In genomic region chr2:60202900-60203530, GRCm38 (mm10) we compare ENCODE assay signal across 25 mouse cellular contexts. TPM values are rescaled to one million over a fixed set of nuclear protein-coding genes. Genes with fewer than 3 reads are reported as not detected.
DNase-seq lines count a peak whose midpoint lies in the region; ATAC-seq and TF ChIP-seq lines count a peak whose summit lies in the region.
"Had no signal": no experiment of that assay in that cellular context is flagged by ENCODE, and none has a peak within 500 bp of the region (broad histone marks: within the 10 kb centered on the region; RNA-seq: fewer than 3 reads in every experiment).

No protein-coding gene starts in this region.

- H3K4me1 ChIP-seq in liver, embryonic 12.5 days: peaks cover 42% of the 10 kb centered on the region
- H3K4me1 ChIP-seq in lung, adult 2 months (ENCODE audit: control insufficient read depth, insufficient read depth, low read length): peaks cover 7% of the 10 kb centered on the region; the same call in 1 of the 2 replicates
- H3K4me1 ChIP-seq in midbrain, embryonic 10.5 days: peaks cover 4% of the 10 kb centered on the region

- no peak for TF ChIP-seq CTCF in C2C12 (IDR thresholded peaks at IDR 0.05; ENCODE audit: control insufficient read depth, insufficient read depth, insufficient read length)
- no peak for TF ChIP-seq CTCF in lung, adult 2 months (IDR thresholded peaks at IDR 0.05; ENCODE audit: insufficient read depth, low read length)

- WGBS in liver, embryonic 12.5 days (ENCODE audit: insufficient replicate concordance): 52% methylated on average over 8 of the region's 8 CpGs
- WGBS in lung, adult 2 months: 84% methylated on average over 8 of the region's 8 CpGs
- 88% methylated on average over 8 of the region's 8 CpGs for WGBS in midbrain, embryonic 10.5 days

- no peak overlapping the region for H3K27ac ChIP-seq in liver, embryonic 12.5 days
- H3K27ac ChIP-seq in midbrain, embryonic 10.5 days (replicated peaks): no peak overlapping the region
- H3K27ac ChIP-seq: embryonic facial prominence, embryonic 13.5 days; embryonic facial prominence, embryonic 15.5 days; forebrain, embryonic 10.5 days; forebrain, embryonic 12.5 days had no signal

- no peak overlapping the region for H3K9ac ChIP-seq in liver, embryonic 12.5 days
- H3K9ac ChIP-seq: embryonic facial prominence, embryonic 13.5 days; embryonic facial prominence, embryonic 15.5 days; forebrain, embryonic 12.5 days had no signal

- H3K79me2 ChIP-seq in C2C12 (ENCODE audit: control insufficient read depth, insufficient read depth): peaks cover 2% of the 10 kb centered on the region

- ATAC-seq in granulocyte monocyte progenitor cell, adult 5-6 weeks (replicated peaks; ENCODE audit: poor library complexity, severe bottlenecking): 0 out of 2 replicates have a peak, but pooled peaks have one; percentile 21
- ATAC-seq in liver, embryonic 12.5 days: no peak
- ATAC-seq: forebrain, embryonic 14.5 days; forebrain, embryonic 16.5 days had no signal

- TF ChIP-seq POLR2A in lung, adult 2 months (IDR thresholded peaks at IDR 0.05; ENCODE audit: borderline replicate concordance, extremely low read depth, low read depth, low read length): no peak

- H3ac ChIP-seq in C2C12 (ENCODE audit: control insufficient read depth, insufficient read length, low read depth): no peak overlapping the region

- no peaks in the 10 kb centered on the region for H3K9me3 ChIP-seq in liver, embryonic 12.5 days (replicated peaks)
- H3K9me3 ChIP-seq in midbrain, embryonic 10.5 days (replicated peaks): no peaks in the 10 kb centered on the region
- H3K9me3 ChIP-seq: embryonic facial prominence, embryonic 13.5 days; embryonic facial prominence, embryonic 15.5 days; forebrain, embryonic 10.5 days; forebrain, embryonic 12.5 days had no signal

- H3K36me3 ChIP-seq in C2C12 (ENCODE audit: control insufficient read depth, insufficient read depth): peaks cover 14% of the 10 kb centered on the region
- peaks cover 22% of the 10 kb centered on the region for H3K36me3 ChIP-seq in liver, embryonic 12.5 days
- peaks cover 16% of the 10 kb centered on the region for H3K36me3 ChIP-seq in midbrain, embryonic 10.5 days

- DNase-seq in 416B (ENCODE audit: low read depth): peak; percentile 53
- peak; percentile 58 for DNase-seq in MEL-GATA-1-ER (ENCODE audit: extremely low read depth, low read depth)
- no peak for DNase-seq in c-Kit-positive CD71-positive TER-119-positive erythroid progenitor cells, embryonic 14.5 days (ENCODE audit: low spot score)
- no peak for DNase-seq in lung, adult 2 months
- no peak for DNase-seq in midbrain, embryonic 10.5 days (ENCODE audit: low spot score)
- DNase-seq: adrenal gland, adult 2 months; adrenal gland, postnatal 10 days; adrenal gland, postnatal 25 days; B cell, adult 2 months; cerebellum, adult 11-12 months; cerebellum, adult 2 months; cerebellum, adult 9-10 months; cerebellum, postnatal 10 days; cerebellum, postnatal 25 days; embryo, embryonic 11 days had no signal

- H3K27me3 ChIP-seq in C2C12 (ENCODE audit: control insufficient read depth, insufficient read depth, insufficient read length): no peaks in the 10 kb centered on the region
- H3K27me3 ChIP-seq in liver, embryonic 12.5 days (replicated peaks): no peaks in the 10 kb centered on the region
- no peaks in the 10 kb centered on the region for H3K27me3 ChIP-seq in midbrain, embryonic 10.5 days (ENCODE audit: low read depth, poor library complexity, severe bottlenecking)
- H3K27me3 ChIP-seq: embryonic facial prominence, embryonic 13.5 days; embryonic facial prominence, embryonic 15.5 days had no signal

- no peak overlapping the region for H3K4me2 ChIP-seq in liver, embryonic 12.5 days
- H3K4me2 ChIP-seq: embryonic facial prominence, embryonic 13.5 days; embryonic facial prominence, embryonic 15.5 days; forebrain, embryonic 12.5 days had no signal

- no peak overlapping the region for H3K4me3 ChIP-seq in C2C12 (ENCODE audit: insufficient read depth, poor library complexity, severe bottlenecking)
- H3K4me3 ChIP-seq in liver, embryonic 12.5 days: no peak overlapping the region
- no peak overlapping the region for H3K4me3 ChIP-seq in lung, adult 2 months (replicated peaks; ENCODE audit: extremely low read depth, low read depth, low read length)
- no peak overlapping the region for H3K4me3 ChIP-seq in midbrain, embryonic 10.5 days
- H3K4me3 ChIP-seq: embryonic facial prominence, embryonic 13.5 days; embryonic facial prominence, embryonic 15.5 days; erythroblast, embryonic 14.5 days; forebrain, embryonic 10.5 days; forebrain, embryonic 12.5 days had no signal

- H3K79me3 ChIP-seq in C2C12 (ENCODE audit: low read depth): no peaks in the 10 kb centered on the region

TF ChIP-seq in C2C12, 6 proteins besides CTCF, POLR2A, EP300 and RAD21:
- TF ChIP-seq MYOD1 (IDR thresholded peaks at IDR 0.05; ENCODE audit: control insufficient read depth, insufficient read length, low read depth): peak; percentile 3
- TF ChIP-seq FOSL1 (IDR thresholded peaks at IDR 0.05; ENCODE audit: insufficient read depth, low read length, poor library complexity, severe bottlenecking): no peak
- no peak for TF ChIP-seq MYOG (IDR thresholded peaks at IDR 0.05; ENCODE audit: control insufficient read depth, extremely low read depth, insufficient read length)
- no peak for TF ChIP-seq CEBPB (IDR thresholded peaks at IDR 0.05; ENCODE audit: low read depth)
- TF ChIP-seq MAX (IDR thresholded peaks at IDR 0.05): no peak
- no peak for TF ChIP-seq USF1 (IDR thresholded peaks at IDR 0.05; ENCODE audit: low read depth)

RNA-seq across cellular contexts. Expression of gene Baz2b, which starts 6.6 kb away (rescaled TPM):
- polyA plus RNA-seq in C2C12 (2012; fragmentation: generic; extraction: Trizol): 9.4 TPM
- 74.9 and 115 TPM in 2 replicates for total RNA-seq in granulocyte monocyte progenitor cell, adult 5-6 weeks (2014; fragmentation: Nextera tagmentation)
- total RNA-seq in granulocyte monocyte progenitor cell, adult 5-6 weeks (2017): 76.0 and 80.2 TPM in 2 replicates
- polyA plus RNA-seq in liver, embryonic 12.5 days (2016; fragmentation: Nextera tagmentation; extraction: Ambion mirVana): 22.1 and 22.2 TPM in 2 replicates
- 17.3 and 21.9 TPM in 2 replicates for polyA plus RNA-seq in lung, adult 2 months (2012; rRNA removed)
- 59.7 and 75.4 TPM in 2 replicates for polyA plus RNA-seq in midbrain, embryonic 10.5 days (2016; fragmentation: Nextera tagmentation; extraction: Ambion mirVana)

RNA-seq across cellular contexts. Expression of gene March7, which starts 6.7 kb away (rescaled TPM):
- polyA plus RNA-seq in C2C12 (2012; fragmentation: generic; extraction: Trizol): 6.0 TPM
- 53.4 and 54.1 TPM in 2 replicates for total RNA-seq in granulocyte monocyte progenitor cell, adult 5-6 weeks (2014; fragmentation: Nextera tagmentation)
- 71.9 and 82.6 TPM in 2 replicates for total RNA-seq in granulocyte monocyte progenitor cell, adult 5-6 weeks (2017)
- 32.7 and 32.9 TPM in 2 replicates for polyA plus RNA-seq in liver, embryonic 12.5 days (2016; fragmentation: Nextera tagmentation; extraction: Ambion mirVana)
- polyA plus RNA-seq in lung, adult 2 months (2012; rRNA removed): 7.7 and 13.4 TPM in 2 replicates
- polyA plus RNA-seq in midbrain, embryonic 10.5 days (2016; fragmentation: Nextera tagmentation; extraction: Ambion mirVana): 67.4 and 77.0 TPM in 2 replicates

Comparison
In these comparisons a context has a peak if more than half of its experiments do, and no peak if none do; other contexts are left out.
1. DNase-seq: peak in 416B (single experiment) and MEL-GATA-1-ER (single experiment); none in c-Kit-positive CD71-positive TER-119-positive erythroid progenitor cells, embryonic 14.5 days (single experiment), lung, adult 2 months (single experiment) and midbrain, embryonic 10.5 days (single experiment).